Mouse (Mus musculus): ENCODE measurements at regions not wholly inside any gene's neighbourhood (a gene's known extent, or its start where the extent isn't known, plus 50 kb on each side); places are given as distances from the start of the nearest gene placed in this dataset.

GRCm38 (mm10) chr15:96874145-96874544 lies 174.6 kb upstream of the Slc38a2 start:
- H3K9ac ChIP-seq (ENCODE audit: insufficient read depth, low read depth, low read length, poor library complexity, severe bottlenecking), result no peak overlapping the region
- H3K27ac ChIP-seq (ENCODE audit: insufficient read depth, low read depth, low read length, poor library complexity, severe bottlenecking), result no peak overlapping the region
- H3K9me3 ChIP-seq (ENCODE audit: control insufficient read depth, insufficient read depth, low read depth, low read length), result no peaks in the 10 kb centered on the region
- no peaks in the 10 kb centered on the region for H3K36me3 ChIP-seq (ENCODE audit: control insufficient read depth, insufficient read depth, low read length, poor library complexity, severe bottlenecking)
- no peaks in the 10 kb centered on the region for H3K4me1 ChIP-seq (ENCODE audit: control insufficient read depth in 2 of 2, insufficient read depth in 2 of 2, low read length in 2 of 2, poor library complexity in 1 of 2)
- TF ChIP-seq ZNF384 (IDR thresholded peaks at IDR 0.05; ENCODE audit: low read depth, low read length) (no peak), ZC3H11A (IDR thresholded peaks at IDR 0.05; ENCODE audit: borderline replicate concordance, low read depth, low read length) (no peak), MAFK (IDR thresholded peaks at IDR 0.05; ENCODE audit: insufficient read depth, low read depth, low read length) (no peak), HCFC1 (IDR thresholded peaks at IDR 0.05; ENCODE audit: borderline replicate concordance, insufficient read depth, low read length) (no peak), CHD2 (IDR thresholded peaks at IDR 0.05; ENCODE audit: low read depth, low read length) (no peak)
- no peak for DNase-seq (ENCODE audit: low read depth, low spot score)
- in situ Hi-C loops (cut with MboI; ENCODE audit: low sequenced_read_pairs in 2 of 2, unreplicated experiment in 2 of 2), result no loop called here
- H3K4me3 ChIP-seq (ENCODE audit: insufficient read depth in 1 of 2, low read depth in 1 of 2, low read length in 2 of 2, poor library complexity in 1 of 2, severe bottlenecking in 1 of 2), result no peak overlapping the region

- DNase-seq (ENCODE audit: low read depth, low spot score), result no peak
Observed at GRCm38 (mm10) chr15:96873562-96873961, 174.0 kb upstream of the Slc38a2 start.

GRCm38 (mm10) chr15:96873126-96873525 lies 173.6 kb upstream of the Slc38a2 start:
- TF ChIP-seq ZNF384 (IDR thresholded peaks at IDR 0.05; ENCODE audit: low read depth, low read length), result no peak
- TF ChIP-seq CHD2 (IDR thresholded peaks at IDR 0.05; ENCODE audit: low read depth, low read length), result no peak
- TF ChIP-seq ZC3H11A (IDR thresholded peaks at IDR 0.05; ENCODE audit: borderline replicate concordance, low read depth, low read length), result no peak
- in situ Hi-C loops (cut with MboI; ENCODE audit: low sequenced_read_pairs in 2 of 2, unreplicated experiment in 2 of 2), result no loop called here
- H3K4me3 ChIP-seq (ENCODE audit: insufficient read depth in 1 of 2, low read depth in 1 of 2, low read length in 2 of 2, poor library complexity in 1 of 2, severe bottlenecking in 1 of 2), result no peak overlapping the region
- H3K4me1 ChIP-seq (ENCODE audit: control insufficient read depth in 2 of 2, insufficient read depth in 2 of 2, low read length in 2 of 2, poor library complexity in 1 of 2), result no peaks in the 10 kb centered on the region
- no peak overlapping the region for H3K9ac ChIP-seq (ENCODE audit: insufficient read depth, low read depth, low read length, poor library complexity, severe bottlenecking)
- no peak overlapping the region for H3K27ac ChIP-seq (ENCODE audit: insufficient read depth, low read depth, low read length, poor library complexity, severe bottlenecking)
- no peak for DNase-seq (ENCODE audit: low read depth, low spot score)
- no peaks in the 10 kb centered on the region for H3K9me3 ChIP-seq (ENCODE audit: control insufficient read depth, insufficient read depth, low read depth, low read length)
- no peaks in the 10 kb centered on the region for H3K36me3 ChIP-seq (ENCODE audit: control insufficient read depth, insufficient read depth, low read length, poor library complexity, severe bottlenecking)

More at GRCm38 (mm10) chr15:96873562-96873961, 174.0 kb upstream of the Slc38a2 start:
- no peaks in the 10 kb centered on the region for H3K36me3 ChIP-seq (ENCODE audit: control insufficient read depth, insufficient read depth, low read length, poor library complexity, severe bottlenecking)
- H3K4me3 ChIP-seq (ENCODE audit: insufficient read depth in 1 of 2, low read depth in 1 of 2, low read length in 2 of 2, poor library complexity in 1 of 2, severe bottlenecking in 1 of 2), result no peak overlapping the region
- H3K27ac ChIP-seq (ENCODE audit: insufficient read depth, low read depth, low read length, poor library complexity, severe bottlenecking), result no peak overlapping the region
- no peak overlapping the region for H3K9ac ChIP-seq (ENCODE audit: insufficient read depth, low read depth, low read length, poor library complexity, severe bottlenecking)
- no peaks in the 10 kb centered on the region for H3K9me3 ChIP-seq (ENCODE audit: control insufficient read depth, insufficient read depth, low read depth, low read length)
- in situ Hi-C loops (cut with MboI; ENCODE audit: low sequenced_read_pairs in 2 of 2, unreplicated experiment in 2 of 2), result no loop called here
- H3K4me1 ChIP-seq (ENCODE audit: control insufficient read depth in 2 of 2, insufficient read depth in 2 of 2, low read length in 2 of 2, poor library complexity in 1 of 2), result no peaks in the 10 kb centered on the region
- TF ChIP-seq ZNF384 (IDR thresholded peaks at IDR 0.05; ENCODE audit: low read depth, low read length), result no peak
- TF ChIP-seq HCFC1 (IDR thresholded peaks at IDR 0.05; ENCODE audit: borderline replicate concordance, insufficient read depth, low read length), result no peak
- no peak for TF ChIP-seq MAFK (IDR thresholded peaks at IDR 0.05; ENCODE audit: insufficient read depth, low read depth, low read length)
- TF ChIP-seq CHD2 (IDR thresholded peaks at IDR 0.05; ENCODE audit: low read depth, low read length), result no peak
- no peak for TF ChIP-seq ZC3H11A (IDR thresholded peaks at IDR 0.05; ENCODE audit: borderline replicate concordance, low read depth, low read length)

GRCm38 (mm10) chr15:96867701-96868100 lies 168.2 kb upstream of the Slc38a2 start:
- in situ Hi-C loops (cut with MboI; ENCODE audit: low sequenced_read_pairs in 2 of 2, unreplicated experiment in 2 of 2), result no loop called here

GRCm38 (mm10) chr15:96865932-96866331 lies 166.4 kb upstream of the Slc38a2 start:
- Histone ChIP-seq H3K4me1 (ENCODE audit: control insufficient read depth in 2 of 2, insufficient read depth in 2 of 2, low read length in 2 of 2, poor library complexity in 1 of 2) (no peaks in the 10 kb centered on the region), H3K9ac (ENCODE audit: insufficient read depth, low read depth, low read length, poor library complexity, severe bottlenecking) (no peak overlapping the region), H3K36me3 (ENCODE audit: control insufficient read depth, insufficient read depth, low read length, poor library complexity, severe bottlenecking) (no peaks in the 10 kb centered on the region), H3K4me3 (ENCODE audit: insufficient read depth in 1 of 2, low read depth in 1 of 2, low read length in 2 of 2, poor library complexity in 1 of 2, severe bottlenecking in 1 of 2) (no peak overlapping the region), H3K9me3 (ENCODE audit: control insufficient read depth, insufficient read depth, low read depth, low read length) (no peaks in the 10 kb centered on the region), H3K27ac (ENCODE audit: insufficient read depth, low read depth, low read length, poor library complexity, severe bottlenecking) (no peak overlapping the region)
- no peak for DNase-seq (ENCODE audit: low read depth, low spot score)
- in situ Hi-C loops (cut with MboI; ENCODE audit: low sequenced_read_pairs in 2 of 2, unreplicated experiment in 2 of 2), result no loop called here
- no peak for TF ChIP-seq CHD2 (IDR thresholded peaks at IDR 0.05; ENCODE audit: low read depth, low read length)

More at GRCm38 (mm10) chr15:96867701-96868100, 168.2 kb upstream of the Slc38a2 start:
- no peak for DNase-seq (ENCODE audit: low read depth, low spot score)
- Histone ChIP-seq H3K36me3 (ENCODE audit: control insufficient read depth, insufficient read depth, low read length, poor library complexity, severe bottlenecking) (no peaks in the 10 kb centered on the region), H3K9me3 (ENCODE audit: control insufficient read depth, insufficient read depth, low read depth, low read length) (no peaks in the 10 kb centered on the region), H3K27ac (ENCODE audit: insufficient read depth, low read depth, low read length, poor library complexity, severe bottlenecking) (no peak overlapping the region), H3K4me3 (ENCODE audit: insufficient read depth in 1 of 2, low read depth in 1 of 2, low read length in 2 of 2, poor library complexity in 1 of 2, severe bottlenecking in 1 of 2) (no peak overlapping the region), H3K9ac (ENCODE audit: insufficient read depth, low read depth, low read length, poor library complexity, severe bottlenecking) (no peak overlapping the region), H3K4me1 (ENCODE audit: control insufficient read depth in 2 of 2, insufficient read depth in 2 of 2, low read length in 2 of 2, poor library complexity in 1 of 2) (no peaks in the 10 kb centered on the region)
- TF ChIP-seq MAFK (IDR thresholded peaks at IDR 0.05; ENCODE audit: insufficient read depth, low read depth, low read length), result no peak
- TF ChIP-seq ZNF384 (IDR thresholded peaks at IDR 0.05; ENCODE audit: low read depth, low read length), result no peak
- TF ChIP-seq CHD2 (IDR thresholded peaks at IDR 0.05; ENCODE audit: low read depth, low read length), result no peak
- no peak for TF ChIP-seq HCFC1 (IDR thresholded peaks at IDR 0.05; ENCODE audit: borderline replicate concordance, insufficient read depth, low read length)
- TF ChIP-seq ZC3H11A (IDR thresholded peaks at IDR 0.05; ENCODE audit: borderline replicate concordance, low read depth, low read length), result no peak
